Mouse (Mus musculus) NIH3T3 (cell line): ENCODE measurements around the gene Usp38.

Experiments
- DNase-seq: peaks from one replicate; pipeline ENCODE4 v3.0.0-alpha.2; 2012; ENCODE audit warnings: low read depth

Usp38 gene

GRCm38 (mm10) chr8:80961937-80962591 lies 52.7 kb downstream of the Usp38 start:
- DNase-seq: peak; percentile 66

DNA sequence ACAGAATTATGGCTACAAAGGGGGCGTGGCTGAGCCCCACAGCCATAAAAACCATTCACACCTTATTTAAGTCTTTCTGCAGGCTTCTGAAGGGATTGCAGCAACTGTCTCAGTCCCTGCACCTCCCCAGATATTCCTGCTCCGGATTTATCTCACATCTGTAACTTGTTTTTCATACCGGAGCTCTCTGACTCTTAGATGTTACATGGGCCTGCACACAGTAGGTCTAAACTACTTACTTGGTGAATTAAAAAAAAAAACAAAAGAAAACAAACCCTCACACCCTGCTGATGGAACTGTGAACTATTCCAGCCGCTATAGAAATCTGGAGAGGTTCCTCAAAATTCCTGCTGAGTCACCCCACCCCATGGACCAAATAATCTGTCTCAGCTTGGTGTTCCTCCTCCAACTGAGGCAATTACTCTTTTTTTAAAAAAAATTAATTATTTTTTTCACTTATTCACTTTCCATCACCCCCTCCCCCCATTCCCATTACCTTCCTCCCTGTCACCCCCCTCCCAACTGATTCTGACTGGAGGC lies 53.6 kb downstream of the Usp38 start:
- DNase-seq: peak; percentile 28

DNA sequence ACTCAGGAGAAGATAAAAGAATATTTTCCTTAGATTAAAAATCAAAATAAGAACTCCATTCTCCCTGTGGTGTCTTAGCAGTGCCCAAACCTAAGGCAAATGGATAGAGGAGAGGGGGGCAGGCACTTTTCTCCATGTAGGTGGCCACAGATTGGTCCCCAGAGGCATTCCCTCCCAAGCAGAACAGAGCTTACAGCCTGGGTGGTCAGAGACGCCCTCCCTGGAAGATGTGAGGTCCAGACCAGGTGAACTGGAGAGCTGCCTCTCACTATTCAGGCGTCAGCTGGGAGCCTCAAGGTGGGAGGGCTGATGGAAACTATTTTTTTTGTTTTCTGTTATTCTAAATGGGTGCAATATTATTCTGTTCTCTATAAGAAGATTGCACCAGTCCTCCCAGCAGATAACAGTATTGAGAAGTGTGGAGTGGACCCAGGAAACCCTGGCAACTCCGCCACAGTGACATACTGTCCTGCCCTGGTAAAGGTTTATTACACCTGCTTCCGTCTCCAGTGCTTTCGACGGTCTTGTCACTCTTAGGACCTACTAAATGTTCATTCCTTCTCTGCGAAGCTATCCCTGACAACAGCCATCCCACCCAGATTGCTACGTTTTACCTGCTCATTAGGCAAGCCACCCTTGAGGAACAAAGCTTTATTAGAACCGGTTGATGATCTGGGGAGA lies 55.0 kb downstream of the Usp38 start:
- DNase-seq: no peak

- DNase-seq: no peak
These were observed 57.0 kb downstream of the Usp38 start for GRCm38 (mm10) chr8:80957776-80958175.

DNA sequence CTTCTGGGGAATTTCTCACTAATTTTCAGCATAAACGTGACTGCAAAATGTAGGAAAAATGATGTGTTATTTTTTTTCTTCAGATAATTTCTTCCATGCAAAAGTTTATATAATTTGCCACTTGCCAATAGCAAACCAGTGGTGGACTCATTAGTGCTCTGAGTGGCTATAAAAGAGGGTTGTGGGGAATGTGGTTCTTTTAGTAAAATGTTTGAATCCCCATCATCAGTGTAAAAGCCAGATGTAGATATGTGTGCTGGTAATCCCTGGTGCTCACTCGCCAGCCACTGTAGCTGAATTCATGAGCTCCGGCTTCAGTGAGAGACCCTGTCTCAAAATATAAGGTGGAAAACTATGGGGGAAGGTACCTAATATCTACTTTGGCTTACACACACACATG lies 61.8 kb downstream of the Usp38 start:
- no peak for DNase-seq

DNA sequence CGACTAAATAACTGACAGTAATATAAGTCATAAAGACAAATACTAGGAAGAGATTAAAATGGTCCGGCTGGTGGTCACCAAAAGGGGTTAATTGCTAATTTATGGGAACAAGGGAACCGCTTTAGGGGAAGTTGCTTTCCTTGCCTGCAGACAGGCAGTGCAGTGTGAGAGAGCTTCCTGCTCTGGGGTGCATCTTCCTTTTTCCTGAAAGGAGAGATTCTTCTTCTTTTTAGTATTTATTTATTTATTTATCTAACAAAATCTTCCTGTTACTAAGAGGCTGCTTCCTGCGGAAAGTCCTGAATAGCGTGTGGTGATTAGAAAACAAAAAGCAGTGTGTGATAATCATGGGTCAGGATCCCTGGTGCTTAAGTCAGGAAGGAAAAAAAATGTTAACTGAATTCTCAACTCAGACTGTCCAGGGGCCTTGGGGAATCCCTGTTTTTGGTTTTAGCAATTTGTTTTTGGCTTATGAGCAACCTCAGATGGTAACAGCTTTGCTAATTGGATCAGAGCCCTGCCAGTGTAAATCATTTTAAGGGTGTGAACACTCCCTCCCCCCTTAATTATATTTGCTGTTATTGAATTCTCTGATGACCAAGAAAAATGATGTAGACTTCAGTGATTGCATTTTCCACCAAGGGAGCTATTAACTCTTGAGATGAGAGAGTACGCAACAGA lies 62.4 kb downstream of the Usp38 start:
- no peak for DNase-seq

DNA sequence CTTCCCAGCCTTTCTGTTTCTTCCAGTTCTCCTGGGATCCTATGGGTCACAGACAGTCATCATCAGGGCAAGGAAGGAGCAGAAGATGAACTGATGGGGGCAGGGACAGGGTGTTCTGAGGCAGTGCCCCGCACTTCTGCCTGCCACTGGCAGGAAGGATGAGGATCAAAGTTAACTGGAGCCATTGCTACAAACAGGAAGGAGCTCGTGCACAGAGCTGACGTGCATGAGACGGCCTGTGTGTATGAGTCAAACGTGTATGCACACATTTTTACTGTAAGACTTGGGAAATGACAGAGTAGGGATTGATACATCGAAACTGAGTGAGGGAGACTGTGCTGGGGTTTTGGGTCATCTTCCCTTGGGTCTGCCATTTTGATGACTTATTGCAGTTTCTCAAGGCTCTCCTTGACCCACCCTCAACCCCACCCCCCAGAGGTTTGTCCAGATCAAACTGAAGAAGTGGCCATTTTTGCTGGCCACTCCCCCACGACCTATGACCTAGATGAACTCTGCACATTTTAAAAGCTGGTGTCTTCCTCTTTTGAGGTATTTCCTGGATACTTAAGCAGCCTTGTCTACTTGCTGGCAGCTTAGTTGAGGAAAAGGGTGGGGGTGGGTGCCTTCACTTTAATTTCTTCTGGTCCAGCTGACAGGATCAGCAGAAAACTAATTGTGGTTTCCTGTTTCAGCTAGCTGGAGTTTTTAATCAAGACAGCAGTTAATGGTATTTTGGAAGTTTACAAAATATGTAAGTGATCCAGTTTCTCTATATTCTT lies 66.1 kb downstream of the Usp38 start:
- no peak for DNase-seq

DNA sequence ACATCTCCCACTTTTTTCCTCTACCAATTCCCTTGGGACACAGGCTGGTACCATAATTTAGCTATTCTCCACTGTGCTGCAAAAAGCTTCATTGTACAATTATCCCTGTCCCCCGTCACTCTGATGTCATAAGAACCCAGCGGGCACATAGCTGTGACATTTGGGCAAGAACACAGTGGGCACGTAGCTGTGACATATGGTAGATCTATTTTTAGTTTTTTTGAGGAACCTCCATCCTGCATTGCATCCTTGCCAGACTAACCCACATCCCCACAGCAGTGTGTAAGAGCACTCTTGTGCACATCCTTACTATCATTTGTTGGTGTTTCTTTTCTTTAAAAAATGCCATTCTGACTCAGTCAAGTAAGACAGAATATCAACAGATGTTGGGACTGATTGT lies 71.0 kb downstream of the Usp38 start:
- DNase-seq: no peak

GRCm38 (mm10) chr8:80941621-80942020 lies 73.1 kb downstream of the Usp38 start:
- no peak for DNase-seq

DNA sequence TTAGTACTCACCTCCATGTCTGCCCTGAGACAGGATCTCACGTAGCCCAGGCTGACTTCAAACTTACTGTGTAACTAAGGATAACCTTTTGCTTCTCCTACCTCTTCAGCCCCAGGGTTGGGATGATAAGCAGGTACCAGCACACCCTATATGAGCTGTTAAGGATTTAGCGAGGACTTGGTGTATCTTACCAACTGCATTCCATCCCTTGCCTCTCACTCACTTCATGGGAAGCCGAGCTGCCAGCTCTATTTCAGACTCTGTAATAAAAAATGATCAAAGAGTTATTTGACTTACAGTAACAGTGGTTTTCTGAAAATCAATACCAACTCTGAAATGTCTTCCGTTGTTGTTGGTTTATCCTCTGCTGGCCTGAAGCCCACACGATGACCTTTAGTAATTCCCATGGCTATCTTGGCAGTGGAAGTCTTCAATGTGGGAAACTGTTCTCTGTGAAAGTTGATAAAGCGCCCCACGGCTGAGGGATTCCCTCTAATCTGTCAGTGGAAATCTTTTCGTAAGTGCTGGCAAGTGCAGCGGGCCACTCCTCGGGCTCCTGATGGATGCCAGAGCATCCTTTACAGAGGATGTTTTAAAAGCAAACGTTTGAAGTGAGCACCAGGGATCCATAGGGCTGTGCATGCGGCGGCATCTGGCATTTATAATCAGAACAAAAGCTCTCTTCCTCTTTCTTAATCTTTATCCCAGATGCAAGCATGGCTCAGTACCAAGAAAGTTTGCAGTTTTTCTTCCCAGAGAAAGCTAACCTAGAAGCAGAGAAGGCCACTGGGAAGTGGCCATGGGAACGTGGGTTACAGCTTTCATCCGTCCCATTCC lies 76.7 kb downstream of the Usp38 start:
- DNase-seq: no peak
